Mouse (Mus musculus) right cerebral cortex, postnatal 36 days (tissue): Measurements from ENCODE around the gene Eef2kmt.
"Not testable (repeated sequence)": the region's sequence is repeated elsewhere in the genome, so short reads cannot be mapped to it uniquely, and the experiment has no call there.

Experiments used
- DNase-seq, 2 experiments: peaks; one replicate each; pipeline ENCODE4 v3.0.0; 2022; ENCODE audit warnings: low spot score in 2 of 2, mixed read lengths in 1 of 2

Eef2kmt gene

DNA sequence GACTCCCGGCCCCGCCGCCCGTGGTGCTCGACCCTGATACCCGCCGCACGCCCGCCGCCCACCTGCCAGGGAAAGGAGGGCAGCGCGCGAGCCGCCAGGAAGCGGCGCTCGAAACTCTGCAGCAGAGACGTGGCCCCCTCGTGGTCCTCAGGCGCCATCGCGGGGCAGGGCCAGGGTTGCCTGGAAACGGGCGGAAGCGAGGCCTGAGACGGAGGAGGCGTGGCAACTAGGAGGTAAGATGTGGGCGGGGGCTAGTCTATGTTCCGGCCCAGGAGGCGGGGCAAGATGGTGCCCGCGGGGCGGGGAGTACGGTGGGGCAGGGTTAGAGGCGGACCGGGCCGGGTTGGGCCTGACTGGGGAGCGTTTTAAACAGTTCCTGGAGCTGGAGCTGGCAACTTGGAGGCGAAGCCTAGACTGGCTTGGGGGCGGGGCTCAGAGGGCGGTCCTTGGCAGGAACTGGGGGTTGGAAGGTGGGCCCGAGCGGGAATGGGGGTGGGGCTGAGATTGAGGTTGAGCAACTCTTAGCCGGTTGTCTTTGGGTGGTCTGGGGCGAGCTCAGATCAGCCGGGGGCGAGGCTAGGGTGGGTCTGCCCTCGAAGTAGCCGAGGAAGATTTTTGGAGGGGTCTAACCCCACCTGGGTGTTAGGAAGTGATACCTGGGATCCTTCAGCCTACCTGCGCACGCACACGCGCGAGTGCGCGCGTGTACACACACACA lies at the start of gene Eef2kmt:
Gene Eef2kmt, minus strand, starts transcription at position 205 of the 718 bp plus-strand sequence.
- peak; percentile 95 to 96 for DNase-seq

DNA sequence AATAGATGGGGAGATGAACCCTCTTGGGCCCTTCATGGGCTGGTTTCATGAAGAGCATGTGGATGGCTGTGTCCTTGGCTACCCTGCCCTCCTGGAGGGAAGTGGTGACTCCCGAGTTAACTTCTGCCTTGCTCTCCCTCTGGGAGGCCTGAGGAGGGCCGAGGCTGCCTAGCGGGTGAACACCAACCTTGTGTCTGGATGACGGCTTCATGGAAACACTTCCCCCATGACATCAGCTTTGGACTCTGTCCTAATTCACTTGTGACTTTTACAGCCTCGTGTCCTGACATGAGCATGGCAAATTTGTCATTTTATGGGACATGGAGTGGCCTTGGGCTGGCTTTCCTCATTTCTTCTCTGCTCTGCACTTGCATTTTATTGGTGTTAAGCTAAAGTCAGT lies 39.5 kb upstream of the Eef2kmt start:
- no peak for DNase-seq

DNA sequence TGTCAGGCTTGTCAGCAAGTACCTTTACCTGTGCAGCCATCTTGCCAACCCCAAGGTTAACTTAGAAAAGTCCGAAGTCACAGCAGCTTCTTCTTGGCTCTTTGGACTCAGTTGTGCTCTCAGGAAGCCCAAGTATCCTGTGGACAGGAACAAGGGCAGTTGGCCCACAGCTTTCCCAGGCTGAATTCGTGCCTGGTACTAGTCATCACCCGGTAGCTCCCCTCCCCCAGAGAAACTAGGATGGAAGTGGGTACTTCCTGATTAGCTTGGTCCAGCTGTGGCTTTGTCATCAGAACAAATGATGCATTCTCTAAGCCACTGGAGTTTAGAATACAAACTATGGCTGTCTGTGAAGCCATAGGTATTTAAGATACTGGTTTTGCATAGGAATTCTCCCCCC lies 29.6 kb upstream of the Eef2kmt start:
- DNase-seq, result no peak

DNA sequence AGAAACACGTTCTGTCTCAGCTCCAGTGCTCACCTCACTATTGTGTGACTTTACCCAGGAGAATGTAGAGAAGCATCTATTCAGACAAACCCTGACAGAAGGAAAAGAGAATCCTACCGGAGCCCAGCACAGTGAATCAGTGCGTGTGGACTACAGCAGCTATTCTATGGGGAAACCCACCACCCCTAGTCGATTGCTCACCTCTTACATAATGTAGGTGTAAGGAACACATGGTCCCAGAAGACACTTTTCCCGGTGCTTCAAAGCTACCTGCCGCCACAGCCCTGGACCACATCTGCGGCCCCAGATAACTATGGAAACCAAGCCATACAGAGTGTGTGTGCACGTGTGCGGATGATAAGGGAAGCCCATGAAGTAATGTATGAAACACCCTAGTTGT lies 26.9 kb upstream of the Eef2kmt start:
- no peak for DNase-seq

DNA sequence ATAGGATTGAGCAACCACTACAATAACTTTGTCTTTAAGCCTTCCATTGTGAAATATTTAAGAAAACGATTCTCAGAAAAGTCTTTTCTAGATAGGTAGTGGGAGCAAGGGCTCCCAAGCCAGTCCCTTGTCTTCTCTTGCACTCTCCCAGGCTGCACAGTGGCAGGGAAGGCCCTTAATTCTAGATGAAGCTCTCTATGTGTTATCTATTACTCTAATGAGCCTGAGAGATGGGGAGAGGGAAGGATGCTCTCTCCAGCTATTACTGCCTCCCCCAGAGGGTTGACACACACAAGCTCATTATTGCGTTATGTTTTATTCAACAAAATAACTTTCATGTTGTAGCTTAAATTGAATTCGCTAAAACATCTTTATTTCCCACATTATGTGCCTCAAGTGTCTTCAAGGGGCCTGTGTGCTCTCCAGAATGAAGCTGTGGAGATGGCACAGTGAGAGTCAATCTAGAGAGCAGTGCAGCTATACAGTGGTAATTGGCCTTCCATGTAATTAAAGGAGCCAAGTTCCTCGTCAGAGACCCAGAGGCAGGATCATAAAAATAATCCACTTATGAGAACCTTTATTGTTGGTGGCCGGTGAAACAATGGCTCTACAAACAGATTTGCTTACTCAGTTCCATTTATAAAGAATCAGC lies 23.9 kb upstream of the Eef2kmt start:
- no peak for DNase-seq

DNA sequence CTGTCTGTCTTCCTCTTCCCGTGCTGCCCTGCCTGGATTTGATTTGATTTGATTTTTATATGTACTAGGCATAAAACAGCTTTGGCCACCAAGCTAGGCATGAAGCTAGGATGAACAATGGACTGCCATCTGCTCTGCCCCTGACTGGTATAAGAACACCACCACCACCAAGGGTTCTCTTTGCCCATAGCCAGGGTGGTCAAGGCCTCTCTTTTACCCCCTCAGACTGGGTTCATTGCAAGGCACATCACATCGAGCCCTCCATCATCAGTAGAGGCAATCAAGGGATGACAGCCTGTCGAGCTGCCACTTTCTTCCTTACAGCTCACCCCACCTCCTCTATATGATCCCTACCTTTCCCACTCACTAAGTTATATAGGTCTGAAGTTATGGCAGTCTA lies 16.6 kb upstream of the Eef2kmt start:
- DNase-seq, result no peak

DNA sequence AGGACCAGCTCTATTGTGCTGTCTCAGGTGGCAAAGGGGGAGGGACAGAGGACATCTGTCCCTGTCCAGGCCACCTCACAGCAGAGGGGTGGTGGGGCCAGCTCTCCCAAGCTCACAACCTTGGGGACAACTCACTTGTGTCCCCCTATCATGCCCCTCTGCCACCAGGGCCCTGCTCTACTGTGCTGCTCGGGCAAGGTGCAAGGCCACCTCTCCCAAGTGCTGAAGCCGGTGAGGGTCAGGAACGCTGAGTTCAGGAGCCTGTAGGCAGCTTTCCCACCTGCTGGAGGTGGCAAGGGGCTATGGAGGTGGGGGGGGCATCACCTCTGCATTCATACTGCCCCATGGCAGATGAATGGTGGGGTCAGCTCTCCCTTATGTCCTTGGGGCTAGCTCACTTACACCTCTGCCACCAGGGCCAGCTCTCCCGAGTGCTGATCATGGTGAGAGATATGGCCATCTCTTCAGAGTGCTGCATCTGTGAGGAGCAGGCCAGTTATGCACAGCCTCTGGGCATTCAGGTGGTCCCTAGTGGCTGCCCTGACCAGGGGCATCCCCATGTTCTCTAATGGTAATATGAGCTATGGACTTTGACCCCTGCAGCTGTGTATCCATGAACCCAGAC lies 15.7 kb upstream of the Eef2kmt start:
- no peak for DNase-seq

DNA sequence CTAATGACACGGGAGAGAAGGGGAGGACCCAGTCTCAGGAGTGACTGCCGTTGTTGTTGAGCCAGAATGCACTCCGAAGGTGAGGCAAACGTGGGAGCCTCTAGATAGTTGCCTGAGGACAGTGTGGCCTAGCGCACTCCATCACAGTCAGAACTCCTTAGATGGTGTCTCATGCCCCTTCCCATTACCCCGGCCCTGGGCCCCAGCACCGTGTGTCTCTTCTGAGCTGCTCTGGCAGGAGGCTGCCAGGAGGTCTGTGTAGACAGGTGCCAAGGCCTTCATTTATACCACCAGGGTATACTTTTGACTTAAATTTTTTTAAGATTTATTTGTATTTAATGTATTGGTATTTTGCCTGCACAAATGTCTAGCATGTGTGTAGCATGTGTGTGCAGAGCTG lies 8.1 kb upstream of the Eef2kmt start:
- no peak for DNase-seq

DNA sequence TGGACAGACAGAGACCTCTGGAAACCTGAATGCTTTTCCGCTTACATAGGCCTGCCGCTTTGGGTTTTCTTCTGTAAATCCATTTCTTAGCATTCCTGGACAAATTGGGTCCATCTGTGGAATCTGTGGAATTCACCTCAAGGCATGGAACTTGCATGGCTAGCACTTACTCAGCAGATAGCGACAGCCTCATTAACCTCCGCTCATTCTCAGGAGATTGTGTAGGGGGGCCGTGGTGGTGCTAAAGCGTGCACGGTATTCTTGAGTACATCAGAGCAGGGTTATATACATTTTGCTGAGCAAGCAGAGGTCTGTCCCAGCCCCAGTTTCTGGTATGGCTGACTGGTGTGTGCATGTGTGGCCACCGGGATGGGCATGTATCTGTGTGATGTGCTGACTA lies 7.4 kb upstream of the Eef2kmt start:
- DNase-seq, result no peak

DNA sequence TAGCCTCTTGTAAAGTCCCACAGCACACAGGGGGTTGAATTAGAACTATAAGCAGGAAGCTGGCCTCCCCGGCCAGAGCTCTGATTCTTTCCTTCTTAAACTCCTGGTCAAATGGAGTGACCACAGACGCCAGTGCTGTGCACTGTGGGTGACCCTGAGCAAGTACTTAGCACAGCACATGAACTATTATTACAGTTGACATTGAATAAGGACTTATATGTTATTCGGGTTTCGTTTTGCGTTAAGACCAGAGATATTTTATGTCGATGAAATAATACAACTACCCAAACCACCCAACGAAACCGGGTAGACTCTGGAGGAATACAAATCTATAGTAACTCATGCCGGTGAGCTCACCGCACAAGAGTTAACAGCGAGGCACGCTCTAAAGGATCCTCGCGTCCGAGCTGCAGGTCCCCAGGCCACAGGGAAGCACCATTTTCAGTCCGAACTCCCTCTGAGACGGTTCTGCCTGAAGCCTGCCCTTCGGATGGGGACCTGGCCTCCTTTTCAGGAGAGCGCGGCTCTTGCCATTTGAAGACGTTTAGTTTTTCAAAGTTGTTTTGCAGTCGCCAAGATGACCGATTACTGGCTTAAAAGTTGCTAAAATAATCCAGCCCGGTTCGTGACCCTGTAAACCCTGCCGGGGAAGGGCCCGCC lies 572 bp downstream of the Eef2kmt start:
- DNase-seq, result no peak

DNA sequence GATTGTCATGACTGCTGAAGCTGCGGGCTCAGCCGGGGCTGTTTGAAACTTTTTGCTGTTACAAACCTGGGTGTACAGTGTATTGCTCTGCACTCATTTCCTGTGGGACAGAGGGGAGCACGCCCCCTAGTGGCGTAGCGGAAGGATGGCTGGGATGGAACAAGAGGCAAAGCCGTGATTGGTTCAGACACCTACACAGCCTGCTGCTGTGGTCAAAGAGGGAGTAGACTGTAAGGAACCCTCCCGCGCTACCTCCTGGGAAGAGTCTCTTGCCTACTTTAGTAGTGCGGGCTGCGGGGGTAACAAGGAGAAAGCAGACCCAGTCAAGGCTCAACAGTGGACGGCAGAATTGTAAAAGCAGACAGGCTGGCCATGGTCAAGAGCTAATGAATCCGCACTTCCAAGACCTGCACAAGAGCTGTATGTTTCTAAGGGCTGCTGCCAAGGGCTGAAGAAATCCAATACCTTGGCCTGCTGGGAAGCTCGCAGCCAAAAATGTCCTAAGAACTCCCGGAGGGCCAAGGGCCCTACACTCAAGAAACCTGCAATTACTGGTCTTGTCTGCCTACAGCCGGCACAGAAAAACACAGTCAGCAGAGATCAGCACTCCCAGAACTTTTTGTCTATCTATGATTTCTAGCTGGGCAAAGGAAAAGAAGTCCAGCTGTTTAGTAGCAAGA lies 1.3 kb downstream of the Eef2kmt start:
- peak in 1 of 2 experiments; percentile 32 for DNase-seq

DNA sequence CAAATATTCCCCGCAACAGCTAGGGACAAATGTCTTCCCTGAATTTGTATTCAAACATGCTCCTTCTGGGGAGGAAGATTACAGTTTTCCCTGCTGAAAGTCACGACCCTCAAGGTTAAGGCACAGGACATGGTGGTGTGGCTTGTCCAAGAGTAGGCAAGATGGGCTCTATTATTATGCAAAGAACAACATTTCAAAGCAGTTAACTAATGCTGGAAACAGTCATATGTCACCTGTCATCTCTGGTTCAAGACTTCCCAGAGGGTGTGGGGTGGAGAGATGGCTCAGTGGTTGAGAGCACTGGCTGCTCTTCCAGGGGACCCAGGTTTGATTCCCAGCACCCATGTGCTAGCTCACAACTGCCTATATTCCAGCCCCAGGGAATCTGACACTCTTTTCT lies 3.5 kb downstream of the Eef2kmt start:
- DNase-seq, result no peak

DNA sequence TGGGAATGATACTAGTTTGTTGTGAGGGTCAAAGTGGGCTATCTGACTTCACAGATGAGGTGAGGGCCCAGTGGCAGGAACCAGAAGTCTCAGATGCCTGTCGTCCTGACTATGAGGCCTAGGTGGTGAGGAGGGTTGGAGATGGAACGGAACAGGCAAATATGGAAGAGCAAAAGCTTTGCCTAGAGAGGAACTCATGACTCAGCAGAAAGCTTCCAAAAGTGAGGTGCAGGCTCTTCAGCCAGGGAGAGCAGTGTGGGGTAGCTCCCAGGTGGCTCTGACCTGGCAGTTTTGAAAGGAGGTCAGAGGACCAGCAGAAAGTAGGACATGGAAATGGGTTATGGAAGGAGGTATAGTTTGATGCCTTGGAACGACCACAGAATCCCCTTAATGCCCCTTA lies 4.9 kb downstream of the Eef2kmt start:
- DNase-seq, result no peak

DNA sequence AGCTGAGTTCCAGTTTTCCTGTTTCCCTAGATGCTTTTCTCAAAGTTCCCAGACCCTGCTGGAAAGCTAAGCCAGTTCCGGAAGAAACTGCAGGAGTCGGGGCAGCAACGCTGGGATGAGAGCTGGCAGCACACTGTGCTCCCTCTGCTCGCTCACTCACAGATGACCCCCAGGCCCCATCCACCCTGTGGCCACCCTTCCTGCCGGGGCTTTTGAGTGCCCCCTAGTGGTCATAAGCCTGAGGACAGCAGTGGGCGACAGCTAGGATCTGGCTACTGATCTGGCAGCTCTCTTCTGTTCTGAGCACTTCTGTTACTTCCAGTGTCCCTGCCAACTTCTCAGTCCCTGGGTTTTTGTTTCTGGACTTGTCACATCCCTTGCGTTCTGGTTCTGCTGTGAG lies 11.4 kb downstream of the Eef2kmt start:
- no peak for DNase-seq

DNA sequence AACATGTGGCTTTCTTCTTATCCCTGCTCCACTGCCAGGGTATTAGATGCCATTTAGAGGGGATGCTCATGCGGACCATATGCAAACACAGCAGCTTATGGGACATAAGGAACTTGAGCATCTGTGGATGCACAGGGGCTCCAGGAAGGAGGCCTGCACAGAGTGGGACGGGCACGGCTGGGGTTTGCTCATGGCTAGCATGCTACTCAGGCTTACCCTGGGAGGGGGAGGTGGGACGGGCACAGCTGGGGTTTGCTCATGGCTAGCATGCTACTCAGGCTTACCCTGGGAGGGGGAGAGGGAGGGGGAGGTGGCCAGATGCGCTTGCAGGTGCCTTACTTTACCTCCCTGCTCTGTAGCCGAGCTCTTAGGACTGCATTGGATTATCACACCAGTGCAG lies 12.9 kb downstream of the Eef2kmt start:
- DNase-seq, result no peak

DNA sequence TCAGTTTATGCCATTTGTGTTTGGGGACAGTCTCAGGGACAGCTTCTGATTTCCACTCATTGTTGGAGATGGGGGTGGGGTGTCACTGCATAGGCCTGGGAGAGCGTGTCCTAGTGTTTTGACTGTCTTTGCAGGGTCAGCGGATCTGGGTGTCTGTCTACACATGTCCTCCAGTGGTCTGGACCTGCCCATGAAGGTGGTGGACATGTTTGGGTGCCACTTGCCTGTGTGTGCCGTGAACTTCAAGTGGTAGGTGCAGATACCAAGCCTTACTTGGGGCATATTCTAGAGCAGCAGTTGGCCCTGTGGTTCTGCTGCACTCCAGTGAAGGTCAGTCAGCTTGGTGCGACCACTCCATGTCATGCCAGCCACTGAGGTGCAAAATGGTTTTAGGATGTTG lies 13.4 kb downstream of the Eef2kmt start:
- DNase-seq, result no peak

DNA sequence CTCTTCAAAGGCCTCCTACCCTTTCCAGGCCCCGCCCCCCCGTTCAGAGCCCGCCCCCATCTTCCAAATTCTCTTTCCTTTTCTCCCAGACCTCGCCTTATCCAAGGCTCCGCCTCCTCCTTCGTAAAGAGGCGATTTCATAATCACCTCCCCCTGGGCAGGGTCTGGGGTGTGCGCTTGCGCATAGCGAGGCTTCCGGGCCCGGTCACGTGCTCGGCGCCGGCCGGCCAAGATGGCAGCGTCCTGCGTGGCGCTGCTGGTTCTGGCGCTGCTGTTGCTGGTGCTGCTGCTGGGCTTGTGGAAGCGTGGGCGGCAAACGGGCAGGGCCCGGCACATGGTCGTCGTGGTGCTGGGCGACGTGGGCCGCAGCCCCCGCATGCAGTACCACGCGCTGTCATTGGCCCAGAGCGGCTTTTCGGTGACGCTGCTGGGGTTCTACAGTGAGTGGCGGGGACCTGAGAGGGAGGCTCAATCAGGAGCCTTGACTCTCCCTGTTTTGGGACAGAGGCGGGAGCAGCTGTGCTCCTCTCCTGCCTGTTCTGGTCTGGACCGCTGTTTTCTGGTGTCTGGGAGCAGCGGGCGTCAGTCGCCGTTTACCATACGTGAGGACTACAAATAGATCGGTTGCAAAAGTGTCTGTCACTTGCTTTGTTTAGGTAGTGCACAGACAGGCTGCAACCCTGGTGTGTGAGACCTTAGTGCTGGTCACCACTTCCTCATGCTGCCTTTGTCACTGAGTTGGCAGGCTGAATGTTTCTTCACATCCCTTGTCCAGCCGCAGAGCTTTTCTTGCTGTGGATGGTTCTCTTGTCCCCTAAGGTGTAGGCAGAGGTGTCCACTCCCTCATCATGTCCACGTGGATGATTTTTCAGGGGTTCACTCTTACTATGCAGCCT lies 22.1 kb downstream of the Eef2kmt start, which contains the start of gene Alg1:
Gene Alg1, plus strand, starts transcription at position 204 of the 896 bp plus-strand sequence.
- DNase-seq, result peak; percentile 90 to 91

DNA sequence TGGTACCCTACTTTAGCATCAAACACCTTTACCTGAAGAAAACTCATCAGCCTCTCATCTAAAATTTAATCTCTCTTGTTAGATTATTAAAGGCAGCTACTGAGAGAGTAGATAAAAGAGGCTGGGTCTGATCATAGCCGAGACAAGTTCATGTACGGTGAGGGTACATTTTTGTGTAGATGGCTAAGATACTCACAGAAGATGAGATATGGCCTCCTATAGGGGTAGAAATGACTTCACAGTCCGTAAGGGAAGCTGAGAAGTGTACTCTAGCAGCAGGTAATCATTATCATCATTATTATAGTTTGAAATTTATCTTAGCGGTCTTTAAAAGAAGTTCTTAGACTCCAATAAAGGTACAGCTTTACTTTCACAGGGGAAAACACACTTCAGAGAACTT lies 22.8 kb downstream of the Eef2kmt start:
- no peak for DNase-seq

DNA sequence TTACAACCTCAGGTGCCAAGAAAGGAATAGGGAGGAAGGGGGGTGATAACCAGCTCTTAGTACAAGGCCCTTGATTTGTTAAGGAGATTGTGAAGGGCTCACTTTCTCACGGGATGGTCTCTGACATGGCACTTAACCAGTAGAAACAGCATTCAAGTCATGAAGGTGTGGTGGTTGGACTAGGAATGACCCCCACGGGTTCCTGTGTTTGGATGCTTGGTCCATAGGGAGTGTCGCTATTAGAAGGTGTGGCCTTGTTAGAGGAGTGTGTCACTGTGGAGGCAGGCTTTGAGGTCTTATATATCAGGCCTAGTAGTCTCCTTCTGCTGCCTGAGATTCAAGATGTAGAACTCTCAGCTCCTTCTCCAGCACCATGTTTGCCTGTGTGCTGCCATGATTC lies 27.7 kb downstream of the Eef2kmt start:
- not testable (repeated sequence) for DNase-seq

DNA sequence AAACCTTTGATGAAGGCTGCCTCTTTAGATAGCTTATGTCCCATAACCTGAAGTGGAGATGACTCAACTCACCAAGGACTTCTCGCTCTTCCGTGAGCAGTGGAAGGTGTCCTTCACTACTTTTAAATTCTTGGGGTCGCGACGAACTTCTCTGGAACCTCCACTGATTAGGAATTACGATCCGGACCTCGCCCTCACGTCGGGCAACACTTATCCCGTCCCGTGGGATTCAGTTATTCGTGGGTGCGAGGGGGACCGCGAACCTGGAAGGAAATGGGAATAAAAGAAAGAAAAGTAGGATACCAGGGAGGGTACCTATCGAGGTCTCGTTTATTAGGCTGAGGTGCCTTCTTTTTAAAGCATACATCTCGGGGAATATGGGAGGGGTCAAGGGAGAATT lies 28.3 kb downstream of the Eef2kmt start:
- not testable (repeated sequence) for DNase-seq

DNA sequence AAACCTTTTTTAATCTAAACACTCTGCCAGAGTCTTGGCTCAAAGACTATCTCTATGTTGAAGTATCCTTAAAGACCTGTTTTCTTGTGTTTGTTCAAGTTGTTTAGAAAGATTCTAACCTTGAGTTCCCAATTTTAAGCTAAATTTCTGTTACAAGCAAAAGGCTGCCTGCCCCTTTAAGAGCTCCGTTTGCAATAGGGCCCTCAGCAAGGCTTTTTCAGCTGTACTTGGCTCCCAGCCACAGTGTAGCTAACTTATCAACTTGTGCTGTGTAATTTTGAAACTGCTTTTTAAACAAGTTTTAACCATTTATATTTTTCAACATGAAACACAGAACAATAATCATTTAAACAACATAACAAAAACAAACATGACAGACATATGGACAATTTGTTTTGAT lies 29.2 kb downstream of the Eef2kmt start:
- DNase-seq, result not testable (repeated sequence)
